Mouse (Mus musculus) lung, postnatal 0 days (tissue): Measurements from ENCODE around the gene Slc4a11.

Source experiments
- CTCF ChIP-seq: IDR thresholded peaks from 2 replicates; pipeline ENCODE4 v1.5.1; 2016; ENCODE audit warnings: antibody characterized with exemption, mild to moderate bottlenecking
- EP300 ChIP-seq: IDR thresholded peaks from 2 replicates; pipeline ENCODE4 v1.6.1; 2016; ENCODE audit warnings: antibody characterized with exemption, mild to moderate bottlenecking, control low read depth

- TF ChIP-seq CTCF (no peak), EP300 (no peak)
These were observed 15.8 kb downstream of the Slc4a11 start for GRCm38 (mm10) chr2:130681531-130681930.
